Mouse (Mus musculus) thymus, postnatal 4 days (tissue): ENCODE results near the gene Stag1.

ENCODE experiments used
- DNase-seq: peaks from one replicate; pipeline ENCODE4 v3.0.0; 2021

The Stag1 gene

DNA sequence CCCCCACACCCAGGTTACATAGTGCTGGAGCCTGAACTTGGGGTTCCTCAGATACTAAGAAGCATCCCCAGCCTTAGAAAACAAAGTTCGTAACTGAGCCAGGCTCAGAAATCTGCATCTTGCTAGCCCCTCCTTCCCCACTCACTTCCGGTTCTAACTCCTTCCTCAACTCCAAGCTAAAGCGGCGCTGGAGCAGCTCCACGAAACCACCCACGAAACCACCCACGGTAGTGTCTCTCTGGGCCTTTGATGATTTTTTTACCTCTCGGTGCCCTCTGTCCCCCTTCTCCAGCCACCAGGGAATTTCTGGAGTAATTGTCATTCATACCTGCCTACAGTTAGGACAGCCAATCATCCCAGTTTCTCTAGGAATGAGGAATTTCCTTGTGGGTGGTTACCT lies at the start of gene Stag1:
Gene Stag1 (plus strand): TSS at position 253 of the 400 bp plus-strand sequence.
- DNase-seq, result no peak

DNA sequence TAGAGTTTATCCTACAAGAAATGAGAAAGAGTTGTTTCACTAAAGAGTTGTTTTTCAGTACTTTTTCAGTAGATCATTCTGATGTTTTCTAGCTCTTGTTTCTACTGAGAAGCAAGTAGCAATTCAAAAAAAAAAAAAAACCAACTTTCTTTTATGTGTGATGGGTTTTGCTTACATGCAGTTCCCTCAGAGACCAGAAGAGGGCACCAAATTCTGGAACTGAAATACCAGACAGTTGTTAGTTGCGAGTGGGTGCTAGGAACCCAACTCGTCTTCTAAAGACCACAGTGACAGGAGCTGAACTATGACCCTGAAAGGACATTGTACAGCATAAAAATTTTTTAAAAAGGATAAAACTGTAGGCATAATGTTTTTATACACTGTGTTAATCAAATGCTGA lies 49.3 kb upstream of the Stag1 start:
- peak; percentile 68 for DNase-seq

DNA sequence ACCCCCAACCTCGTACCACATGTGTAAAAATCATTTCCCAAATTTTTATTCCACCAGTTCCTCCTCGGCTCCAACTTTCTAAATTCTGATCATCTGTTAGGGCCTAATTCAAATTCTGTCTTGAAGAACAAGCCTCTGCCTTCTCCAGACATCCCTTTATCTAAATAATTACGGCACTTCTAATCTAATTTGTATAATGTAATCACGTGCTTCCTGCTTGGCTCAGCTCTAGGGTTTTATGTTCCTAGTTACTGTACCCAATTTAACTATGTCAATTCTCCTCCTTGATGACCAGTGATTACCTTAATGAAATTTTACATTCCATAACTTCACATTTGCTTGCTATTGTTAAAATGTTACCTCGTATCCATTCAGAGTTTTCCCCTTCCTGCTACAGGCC lies 41.9 kb upstream of the Stag1 start:
- no peak for DNase-seq

DNA sequence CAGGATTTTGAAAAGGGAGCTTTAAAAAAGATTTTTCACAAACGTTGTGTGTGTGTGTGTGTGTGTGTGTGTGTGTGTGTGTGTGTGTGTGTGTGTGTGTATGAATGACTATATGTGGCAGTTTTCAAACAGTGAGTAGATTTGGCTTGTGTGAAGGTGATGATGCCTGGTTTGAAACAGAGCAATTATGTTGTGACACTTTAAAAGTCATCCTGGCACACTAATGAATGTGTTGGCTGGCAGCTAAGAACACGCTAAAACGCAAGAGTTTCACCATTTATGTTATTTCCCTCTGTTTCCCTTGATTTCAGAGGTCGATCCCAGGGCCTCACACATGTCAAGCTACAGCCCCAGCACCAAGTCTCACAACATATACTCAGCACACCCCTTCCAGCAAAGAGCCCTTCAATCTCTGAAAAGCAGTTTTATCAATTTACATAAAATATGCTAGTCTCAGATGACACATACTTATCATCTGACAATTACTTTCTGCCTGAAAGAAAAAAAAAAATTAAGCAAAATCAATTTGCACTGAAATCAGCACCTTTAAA lies 39.5 kb upstream of the Stag1 start:
- DNase-seq, result no peak

GRCm38 (mm10) chr9:100558991-100559390 lies 38.6 kb upstream of the Stag1 start:
- DNase-seq, result no peak

- no peak for DNase-seq
Observed at GRCm38 (mm10) chr9:100560251-100560890, 37.2 kb upstream of the Stag1 start.

GRCm38 (mm10) chr9:100569798-100570625 lies 27.6 kb upstream of the Stag1 start:
- peak; percentile 36 for DNase-seq

- peak; percentile 31 for DNase-seq
Observed at GRCm38 (mm10) chr9:100570626-100571233, 26.9 kb upstream of the Stag1 start, which contains the start of gene Slc35g2. Gene Slc35g2 (minus strand): TSS chr9:100571090.

DNA sequence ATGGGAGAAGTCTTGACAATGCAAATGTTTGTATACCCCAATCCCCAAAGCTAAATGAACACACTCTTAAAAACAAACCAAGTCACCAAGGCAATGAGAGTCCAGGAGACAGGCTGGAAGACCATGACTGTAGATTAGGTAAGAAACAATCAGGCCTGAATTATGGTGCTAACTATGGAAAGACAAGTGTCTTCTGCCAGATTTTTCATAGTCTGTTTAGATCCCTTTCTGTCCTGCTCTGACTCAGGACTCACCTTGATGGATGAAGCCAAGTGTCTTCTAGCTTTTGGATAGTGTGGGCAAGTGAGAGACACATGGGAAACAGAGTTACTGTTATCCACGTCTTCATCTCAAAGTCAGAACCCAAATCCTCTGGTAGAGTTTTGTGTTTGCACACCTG lies 26.1 kb upstream of the Stag1 start:
- no peak for DNase-seq

- DNase-seq, result no peak
Observed at GRCm38 (mm10) chr9:100573300-100573699, 24.3 kb upstream of the Stag1 start.

DNA sequence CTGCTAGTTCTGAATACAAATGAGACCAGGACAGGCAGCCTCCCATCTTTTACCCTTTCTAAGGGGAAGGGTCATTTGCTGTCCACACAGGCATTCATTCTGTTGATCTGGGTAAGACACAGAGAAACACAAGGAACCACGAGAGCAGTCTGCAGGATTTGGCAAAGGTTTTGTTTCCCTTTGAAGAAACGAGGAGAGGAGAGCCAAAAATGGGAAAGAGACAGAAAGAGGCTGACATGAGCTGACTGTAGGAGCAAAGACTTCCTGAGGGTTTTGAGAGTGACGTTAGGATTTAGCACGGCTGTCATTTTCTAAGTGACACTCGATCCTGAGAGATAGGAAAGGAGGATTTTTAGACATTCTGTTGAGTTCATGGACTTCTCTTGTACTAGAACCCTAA lies 23.7 kb upstream of the Stag1 start:
- DNase-seq, result no peak

DNA sequence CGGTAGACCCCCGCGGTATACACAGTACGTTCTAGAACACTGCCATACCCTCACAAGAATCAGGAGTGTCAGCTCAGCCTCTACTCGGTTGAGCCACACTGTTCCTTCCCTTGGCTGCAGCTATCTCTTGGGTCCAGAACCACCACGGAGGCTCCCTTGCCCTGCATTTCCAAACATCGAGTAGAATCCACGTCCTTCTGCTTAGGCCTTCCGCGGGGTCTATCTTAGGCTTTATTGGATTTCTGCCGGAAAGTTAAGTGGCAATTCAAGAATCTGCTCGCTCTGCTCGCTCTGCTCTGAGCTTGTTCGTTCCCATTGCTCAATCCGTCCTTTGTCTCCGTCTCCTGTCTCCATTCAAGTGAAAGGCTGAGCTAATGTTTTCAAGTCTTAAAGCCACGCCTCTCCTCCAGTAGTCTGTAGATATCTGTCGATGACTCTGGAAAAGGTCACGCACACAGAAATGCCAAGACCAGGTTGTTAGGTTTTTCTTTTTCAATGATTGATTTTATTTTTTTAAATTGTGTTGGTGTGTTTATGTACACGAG lies 17.3 kb upstream of the Stag1 start:
- DNase-seq, result no peak

DNA sequence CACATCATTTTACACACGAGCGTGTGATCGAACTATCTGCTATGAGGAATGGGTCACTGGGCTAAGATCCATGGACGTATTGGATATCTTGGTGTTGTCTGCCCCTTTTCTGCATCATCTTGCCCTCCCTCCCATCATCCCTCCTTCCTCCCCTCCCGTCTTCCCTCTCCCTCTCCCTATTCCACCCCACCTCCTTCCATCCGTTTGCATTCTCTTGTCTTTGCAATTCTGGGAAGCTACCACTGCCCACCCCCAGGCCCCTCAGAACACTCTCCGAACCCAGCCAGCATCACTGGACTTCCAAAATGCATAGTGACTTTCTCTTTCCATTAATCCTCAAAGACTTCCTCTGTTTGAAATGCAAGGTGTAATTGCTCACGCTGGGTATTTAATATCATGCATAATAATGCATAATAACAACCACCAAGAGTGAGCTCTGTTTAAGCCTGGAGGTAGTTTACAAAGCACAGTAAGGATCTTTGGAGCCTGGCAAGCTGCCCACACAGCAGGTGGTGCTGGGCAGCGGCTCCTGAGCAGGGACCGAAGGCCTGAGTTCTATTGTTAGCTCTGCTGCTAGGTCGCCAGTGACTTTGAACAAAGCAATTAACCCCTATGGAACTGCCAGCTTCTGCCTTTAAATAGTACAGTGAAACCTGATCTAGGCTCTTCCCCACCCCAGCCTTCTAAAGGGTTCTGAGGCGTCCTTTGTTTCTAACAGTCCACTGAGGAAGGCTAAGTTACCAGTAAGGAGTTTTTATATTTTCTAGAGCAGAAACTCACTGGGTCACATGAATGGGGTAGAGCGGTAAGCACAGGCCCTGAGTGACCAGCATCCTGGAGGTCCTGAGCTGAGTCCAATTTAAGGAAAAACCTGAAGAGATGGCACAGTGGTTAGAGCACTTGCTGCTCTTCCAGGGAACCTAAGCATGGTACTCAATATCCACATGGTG lies 15.8 kb upstream of the Stag1 start:
- DNase-seq, result no peak

- DNase-seq, result no peak
Observed at GRCm38 (mm10) chr9:100582883-100583575, 14.6 kb upstream of the Stag1 start.

DNA sequence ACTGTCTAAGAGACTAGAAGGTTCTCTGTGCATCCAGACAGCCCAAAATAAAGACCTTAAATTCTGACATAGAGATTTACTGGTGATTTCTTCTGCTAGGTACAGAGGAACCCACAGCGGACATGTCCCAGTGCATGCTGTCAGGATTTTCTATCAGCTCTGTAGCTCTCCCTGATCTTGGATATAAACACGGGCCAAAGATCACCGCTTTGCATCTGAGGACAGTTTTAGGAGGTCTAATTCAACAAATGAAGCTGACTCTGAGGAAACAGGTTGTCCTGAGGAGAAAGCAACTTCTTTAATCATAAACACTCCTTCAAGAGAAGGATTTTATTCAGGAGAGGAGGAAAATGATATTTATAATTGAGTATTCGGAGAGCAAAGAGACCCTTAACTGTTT lies 13.6 kb upstream of the Stag1 start:
- no peak for DNase-seq

DNA sequence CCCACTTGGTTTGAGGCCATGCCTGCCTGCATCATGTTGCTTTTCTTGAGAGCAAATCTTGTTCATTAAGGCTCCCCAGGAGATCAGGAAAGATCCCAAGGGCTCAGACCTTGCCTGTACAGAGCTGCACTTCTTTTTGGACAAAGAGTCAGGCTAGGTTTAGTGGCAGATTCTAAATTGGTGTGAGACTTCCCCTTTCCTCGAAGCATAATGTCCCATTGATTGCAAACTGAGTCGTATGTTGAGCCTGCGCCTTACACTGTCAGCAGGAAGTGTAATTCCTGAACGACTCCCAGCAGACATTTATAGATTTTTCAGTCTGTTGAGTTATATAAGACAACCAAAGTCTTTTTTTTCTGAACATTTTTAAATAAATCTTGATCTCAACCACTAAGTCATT lies 7.1 kb upstream of the Stag1 start:
- DNase-seq, result no peak

GRCm38 (mm10) chr9:100596317-100596716 lies 1.3 kb upstream of the Stag1 start:
- DNase-seq, result no peak

GRCm38 (mm10) chr9:100599761-100600328 lies 2.2 kb downstream of the Stag1 start:
- DNase-seq, result no peak

GRCm38 (mm10) chr9:100602130-100602529 lies 4.5 kb downstream of the Stag1 start:
- DNase-seq, result no peak

- DNase-seq, result no peak
Observed at GRCm38 (mm10) chr9:100603156-100603555, 5.6 kb downstream of the Stag1 start.

GRCm38 (mm10) chr9:100605522-100605921 lies 7.9 kb downstream of the Stag1 start:
- DNase-seq, result no peak
